Mouse (Mus musculus): ENCODE results near the gene Rap1gap2.

Rap1gap2 gene

DNA sequence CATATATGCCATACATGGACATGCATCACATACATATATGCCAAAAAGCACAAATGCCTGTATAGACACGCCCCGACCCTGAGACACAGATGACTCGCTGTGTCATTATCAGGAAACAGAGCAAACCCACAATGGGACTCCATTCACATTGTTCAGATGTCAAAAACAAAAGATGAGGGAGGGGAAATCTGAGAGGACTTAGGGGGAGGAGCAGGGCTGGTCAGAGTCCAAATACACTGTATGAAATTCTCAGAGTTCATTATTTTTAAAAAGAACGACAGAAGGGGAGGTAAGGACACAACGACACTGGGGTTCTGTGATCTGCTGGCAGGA lies 166.8 kb downstream of the Rap1gap2 start:
- DNase-seq: no peak

DNA sequence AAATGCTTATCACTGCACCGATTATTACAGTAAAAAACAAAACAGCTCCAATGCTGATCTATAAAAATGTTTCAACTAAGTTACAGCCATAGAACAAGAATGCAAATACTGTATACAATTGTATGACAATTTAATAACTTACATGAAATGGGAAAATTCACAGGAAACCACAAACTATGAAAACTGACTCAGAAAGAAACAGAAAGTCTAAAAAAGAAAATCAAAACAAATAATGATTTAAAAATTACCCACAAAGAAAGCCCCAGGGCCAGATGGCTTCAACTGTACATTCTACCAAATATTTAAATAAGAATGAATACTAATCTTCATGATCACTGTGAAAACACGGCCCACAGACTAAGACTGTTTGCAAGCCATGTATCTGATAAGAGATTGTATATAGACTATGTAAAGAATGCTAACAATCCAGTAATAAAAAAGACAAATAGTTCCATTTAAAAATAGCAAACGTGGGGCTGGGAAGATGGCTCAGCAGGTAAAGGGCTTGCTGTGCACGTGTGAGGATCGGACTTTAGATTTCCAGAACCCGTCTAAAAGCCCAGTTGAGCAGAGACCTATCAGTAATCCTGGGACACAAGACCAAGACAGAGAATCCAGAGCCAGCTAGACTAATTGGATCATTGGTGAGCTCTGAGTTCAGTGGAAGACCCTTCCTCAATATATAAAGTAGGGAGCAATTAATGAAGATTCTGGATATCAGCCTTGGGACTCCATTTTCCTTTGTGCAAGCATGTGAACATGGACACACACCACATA lies 167.4 kb downstream of the Rap1gap2 start:
- no peak for DNase-seq

- no peak for DNase-seq
Observed at GRCm38 (mm10) chr11:74442396-74442795, 168.3 kb downstream of the Rap1gap2 start.

GRCm38 (mm10) chr11:74440112-74440511 lies 170.6 kb downstream of the Rap1gap2 start:
- no peak for DNase-seq

DNA sequence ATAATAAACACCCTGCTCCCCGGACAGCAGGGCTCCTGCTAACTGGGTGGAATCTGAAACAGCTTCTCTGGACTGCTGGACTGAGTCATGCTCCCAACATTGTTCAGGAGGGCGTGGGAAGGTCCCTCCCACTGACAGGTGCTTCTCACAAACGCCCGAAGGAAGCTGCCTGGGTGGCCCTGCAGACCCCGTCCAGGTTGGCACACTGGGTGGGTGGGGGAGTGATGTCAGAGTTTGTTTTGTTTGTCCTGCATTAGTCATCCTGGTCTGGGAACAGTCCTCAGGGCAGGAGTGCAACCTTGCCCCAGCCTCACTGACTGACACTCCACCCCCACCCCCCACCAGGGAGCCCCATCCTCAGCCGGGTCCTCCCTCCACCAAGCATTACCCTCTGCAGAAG lies 171.5 kb downstream of the Rap1gap2 start:
- no peak for DNase-seq

- DNase-seq: no peak
Observed at GRCm38 (mm10) chr11:74438249-74438648, 172.5 kb downstream of the Rap1gap2 start.

DNA sequence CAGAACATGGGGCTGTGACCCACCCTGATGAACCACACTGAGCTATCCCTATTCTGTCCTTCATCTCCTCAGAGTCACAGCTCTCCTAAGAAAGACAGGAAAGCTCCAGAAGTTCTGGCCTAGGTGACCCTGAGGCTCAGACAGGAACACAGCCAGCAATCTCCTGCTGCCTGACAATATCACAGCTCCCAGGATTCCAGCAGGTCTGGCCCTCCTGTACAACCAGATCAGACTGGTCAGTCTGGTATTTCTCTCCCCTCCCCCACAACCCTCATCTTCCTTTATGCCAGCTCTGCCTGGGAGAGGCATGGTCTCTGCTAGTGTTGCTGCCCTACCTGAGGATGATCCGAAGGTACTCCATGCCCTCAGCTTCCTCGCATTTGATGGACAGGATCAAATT lies 175.3 kb downstream of the Rap1gap2 start:
- DNase-seq: peak; percentile 50

- no peak for DNase-seq
Observed at GRCm38 (mm10) chr11:74433000-74433399, 177.7 kb downstream of the Rap1gap2 start.

- no peak for DNase-seq
Observed at GRCm38 (mm10) chr11:74429798-74430529, 180.8 kb downstream of the Rap1gap2 start.

GRCm38 (mm10) chr11:74426306-74426705 lies 184.4 kb downstream of the Rap1gap2 start:
- no peak for DNase-seq

- no peak for DNase-seq
Observed at GRCm38 (mm10) chr11:74422019-74422418, 188.7 kb downstream of the Rap1gap2 start.

- DNase-seq: no peak
Observed at GRCm38 (mm10) chr11:74421151-74421550, 189.6 kb downstream of the Rap1gap2 start.

DNA sequence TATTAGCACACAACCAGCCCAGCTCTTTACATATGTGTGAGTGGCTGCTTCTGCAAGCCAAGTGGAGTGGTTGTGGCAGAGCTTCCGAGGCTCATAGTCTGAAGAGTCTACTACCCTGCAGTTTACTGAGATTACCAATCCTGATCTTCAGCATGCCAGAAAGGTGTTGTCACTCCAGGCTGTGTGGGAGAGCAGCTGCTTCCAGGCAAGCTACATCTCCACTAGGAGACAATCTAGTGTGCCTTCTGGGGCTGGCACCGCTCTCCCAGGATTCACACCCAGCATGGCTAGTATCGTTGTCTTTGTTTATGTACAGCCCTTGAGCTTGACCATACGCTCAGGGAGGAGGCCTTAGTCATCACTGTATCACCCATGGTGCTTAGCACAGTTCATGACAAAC lies 191.1 kb downstream of the Rap1gap2 start:
- DNase-seq: no peak

DNA sequence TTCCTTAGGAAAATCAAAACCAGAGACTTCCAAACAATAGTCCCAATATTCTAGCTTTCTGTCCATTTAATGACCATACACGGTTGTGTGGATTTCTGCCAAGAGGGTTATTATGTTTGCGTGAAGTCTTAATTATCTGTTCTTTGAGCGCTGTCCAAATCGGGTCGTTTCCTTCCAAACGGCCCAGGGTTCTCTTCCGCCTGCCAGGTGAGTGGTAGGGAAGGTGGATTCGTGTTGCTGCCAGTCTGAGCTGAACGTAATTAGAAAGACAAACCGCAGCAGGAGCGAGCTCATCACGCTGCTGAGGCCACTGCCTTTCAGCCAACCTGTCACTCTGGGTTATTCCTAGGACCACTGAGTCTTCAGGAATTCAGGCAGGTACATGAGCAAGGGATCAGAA lies 195.0 kb downstream of the Rap1gap2 start:
- DNase-seq: no peak

GRCm38 (mm10) chr11:74414112-74414511 lies 196.6 kb downstream of the Rap1gap2 start:
- no peak for DNase-seq

- DNase-seq: no peak
Observed at GRCm38 (mm10) chr11:74413449-74413972, 197.2 kb downstream of the Rap1gap2 start.

- DNase-seq: no peak
Observed at GRCm38 (mm10) chr11:74412462-74412861, 198.3 kb downstream of the Rap1gap2 start.

GRCm38 (mm10) chr11:74411943-74412342 lies 198.8 kb downstream of the Rap1gap2 start:
- DNase-seq: no peak

DNA sequence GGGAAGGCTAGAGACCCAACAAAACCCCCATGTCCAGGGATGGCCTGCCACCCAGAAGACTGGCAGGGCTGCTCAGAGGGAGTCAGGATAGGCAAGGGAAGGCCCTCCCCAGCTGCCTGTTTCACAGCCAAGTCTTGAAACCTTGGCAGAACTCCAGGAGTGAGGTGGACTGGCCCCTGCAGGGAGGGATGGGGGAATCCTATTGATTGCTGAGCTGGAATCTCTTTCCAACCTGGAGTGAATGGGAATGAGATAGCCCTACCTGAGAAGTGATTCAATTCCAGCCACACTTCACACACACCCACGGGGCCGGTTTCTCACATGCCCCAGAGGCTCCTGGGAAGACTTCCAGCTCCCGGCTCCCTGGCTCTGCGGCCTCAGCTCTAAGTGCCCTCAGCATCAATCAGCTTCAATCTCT lies 200.9 kb downstream of the Rap1gap2 start:
- DNase-seq: peak; percentile 33

GRCm38 (mm10) chr11:74409447-74409754 lies 201.3 kb downstream of the Rap1gap2 start:
- no peak for DNase-seq

- peak; percentile 86 for DNase-seq
Observed at GRCm38 (mm10) chr11:74408587-74409446, 201.9 kb downstream of the Rap1gap2 start.

DNA sequence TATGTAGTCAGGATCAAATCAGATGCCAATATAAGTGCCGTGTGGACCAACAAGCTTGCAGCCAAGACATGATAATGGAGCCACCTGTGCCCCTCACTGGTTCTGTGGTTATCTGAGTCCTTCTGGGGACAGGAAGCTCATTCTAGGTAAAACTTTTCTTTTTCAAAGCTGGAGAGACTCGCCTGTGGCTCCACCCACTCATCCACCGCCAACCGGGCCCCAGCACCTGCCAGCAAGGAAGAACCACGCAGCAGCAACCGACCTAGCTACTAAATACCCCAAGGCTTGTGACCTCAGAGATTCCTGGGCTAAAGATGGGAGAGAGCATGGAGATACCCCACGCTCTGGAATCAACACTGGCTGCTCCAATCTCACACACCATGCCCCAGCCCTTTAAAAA lies 205.5 kb downstream of the Rap1gap2 start:
- DNase-seq: no peak

DNA sequence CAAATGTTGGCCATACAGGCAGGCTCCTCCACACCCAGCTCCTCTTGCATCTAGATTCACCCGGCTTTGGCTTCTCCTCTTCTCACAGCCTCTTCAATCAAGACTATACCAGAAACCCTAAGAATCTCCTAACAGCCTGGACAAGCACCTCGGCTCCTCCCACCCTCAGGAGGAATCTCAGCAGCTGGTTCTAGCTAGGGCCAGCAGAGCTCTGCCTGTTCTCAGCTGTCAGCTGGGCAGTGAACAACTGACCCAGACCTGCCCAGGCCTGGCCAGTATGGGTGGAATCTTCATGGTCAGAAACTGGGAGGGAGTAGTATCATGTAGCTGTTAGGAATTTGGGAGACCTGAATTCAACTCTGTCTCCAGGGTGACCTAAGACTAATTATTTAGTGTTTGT lies 206.5 kb downstream of the Rap1gap2 start:
- no peak for DNase-seq

Data from kidney, adult 9 months (tissue).